Mouse (Mus musculus) spleen, embryonic (tissue): ENCODE data around the gene Plcl2.

ENCODE experiments used
- CTCF ChIA-PET: fragments of 350-600 bp; sonication (Branson Sonifier 250); formaldehyde crosslinking; loops from one replicate; lab custom pipeline; 2022; lab: Charles Lee

Plcl2 gene

GRCm38 (mm10) chr17:50730896-50731295 is 221.7 kb downstream of the Plcl2 start:
- CTCF ChIA-PET, result no interaction called here

DNA sequence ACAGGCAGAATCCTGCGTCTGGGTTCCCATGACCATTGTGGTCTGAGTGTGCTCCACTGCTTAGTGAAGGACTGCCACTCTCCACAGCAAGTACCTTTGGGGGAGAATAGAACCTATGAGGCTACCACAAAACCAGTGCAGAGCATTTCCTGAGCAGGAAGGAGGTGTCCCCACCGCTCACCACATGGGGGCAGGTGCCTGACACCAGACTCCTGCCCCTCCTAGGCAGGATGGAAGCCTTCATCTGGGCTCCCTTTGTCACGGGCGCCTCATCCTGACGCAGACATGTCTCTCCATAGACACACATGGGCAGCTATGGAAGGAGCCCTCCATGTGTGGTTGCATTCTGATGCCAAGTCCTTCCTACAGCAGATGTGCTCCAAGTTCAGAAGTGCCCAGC is 222.7 kb downstream of the Plcl2 start:
- CTCF ChIA-PET, result no interaction called here

DNA sequence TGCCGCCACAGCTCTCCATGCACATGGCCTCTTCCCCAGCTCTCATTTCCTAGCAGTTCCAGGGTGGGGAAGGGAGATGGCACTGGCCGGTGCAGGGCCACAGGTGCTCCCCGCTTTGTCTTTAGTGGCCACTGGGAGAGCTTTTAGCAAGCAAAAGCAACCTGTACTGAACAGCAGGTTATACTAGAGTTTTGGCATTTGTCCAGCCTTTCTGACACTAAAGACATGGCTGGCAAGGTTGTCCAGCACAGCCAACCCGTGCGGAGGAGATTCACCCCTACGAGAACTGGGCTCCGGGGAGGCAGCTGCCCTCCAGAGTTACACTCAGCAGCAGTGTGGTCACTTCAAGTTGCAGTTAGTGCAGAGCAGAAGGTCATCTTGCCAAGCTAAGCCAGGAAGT is 224.2 kb downstream of the Plcl2 start:
- CTCF ChIA-PET, result no interaction called here

DNA sequence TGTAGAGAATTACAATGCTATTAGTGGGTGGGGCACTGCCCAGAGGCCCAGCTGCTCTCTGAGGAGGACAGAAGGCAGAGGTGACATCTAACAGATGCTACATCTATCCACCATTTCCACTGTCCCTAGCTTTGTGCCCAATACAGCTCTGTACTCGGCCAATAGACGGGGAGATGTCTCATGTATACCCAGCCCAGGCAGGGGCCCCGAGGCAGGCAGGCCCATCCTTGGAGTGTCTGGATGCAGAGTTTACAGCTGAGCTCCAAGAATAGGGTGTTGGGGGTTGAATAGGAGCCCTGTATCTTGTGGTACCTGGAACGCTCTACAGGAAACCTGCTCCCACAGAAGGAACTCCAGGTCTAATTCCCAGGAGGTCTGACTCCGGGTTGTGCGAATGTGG is 225.6 kb downstream of the Plcl2 start:
- CTCF ChIA-PET, result no interaction called here

DNA sequence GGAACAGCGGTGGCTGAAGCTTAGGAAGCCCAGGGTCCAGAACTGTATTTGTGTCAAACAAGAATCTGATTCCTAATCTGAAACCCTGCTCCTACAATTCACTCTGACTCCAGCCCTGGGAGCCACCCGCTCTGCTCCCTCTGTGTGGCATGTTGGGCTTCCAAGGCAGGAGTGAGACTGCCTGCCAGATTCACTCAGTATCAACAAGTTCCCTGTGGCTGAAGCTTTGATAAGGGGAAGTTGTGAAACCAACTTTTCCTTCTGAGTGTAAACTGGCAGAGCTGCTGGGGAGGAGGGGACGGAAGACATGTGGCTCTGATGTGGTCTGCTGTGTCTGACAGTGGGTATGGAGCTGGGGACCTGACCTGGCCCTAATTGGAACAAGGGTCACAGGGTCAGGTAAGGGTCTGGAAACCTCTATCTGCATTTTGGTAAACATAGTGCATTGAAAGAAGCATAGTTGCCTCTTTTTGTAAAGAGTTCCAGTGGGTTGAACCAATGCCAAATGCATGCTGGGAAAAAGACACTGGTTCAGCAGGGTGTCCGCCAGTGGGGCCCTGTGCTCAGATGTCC is 226.3 kb downstream of the Plcl2 start:
- CTCF ChIA-PET, result interaction anchor here (0.6 kb wide), 1 partner anchor 61 kb away, joined by 5 read pairs; no protein-coding TSS in a partner anchor

DNA sequence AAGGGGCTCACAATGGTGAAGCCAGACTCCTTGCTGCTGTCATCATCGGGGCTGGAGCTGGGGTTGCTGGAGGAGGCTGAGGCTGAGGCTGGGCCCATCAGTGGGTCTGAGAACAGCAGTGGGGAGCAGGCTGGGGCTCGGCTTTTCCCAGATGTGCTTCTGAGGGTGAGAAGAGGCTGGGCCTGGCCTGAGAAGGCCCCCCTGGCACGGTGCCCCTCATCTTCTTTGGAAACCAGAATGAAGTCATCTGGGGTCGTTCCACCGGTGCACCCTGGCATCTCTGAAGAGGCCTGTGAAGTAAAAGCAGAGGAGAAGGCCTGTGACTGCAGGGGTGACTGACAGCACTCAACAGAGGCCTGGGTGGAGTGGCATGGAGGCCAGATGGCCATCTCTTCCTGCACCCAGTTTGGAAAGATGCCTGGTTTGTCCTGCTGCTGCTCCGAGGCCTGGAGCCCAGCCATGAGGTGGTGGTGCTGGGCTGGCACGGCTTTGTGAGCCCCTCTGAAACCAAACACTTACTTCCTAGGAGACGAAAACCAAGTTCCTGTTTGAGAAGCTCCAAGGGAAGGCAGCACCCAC is 226.8 kb downstream of the Plcl2 start:
- CTCF ChIA-PET, result interaction anchor here (0.6 kb wide), 1 partner anchor 60 kb away, joined by 5 read pairs; no protein-coding TSS in a partner anchor

DNA sequence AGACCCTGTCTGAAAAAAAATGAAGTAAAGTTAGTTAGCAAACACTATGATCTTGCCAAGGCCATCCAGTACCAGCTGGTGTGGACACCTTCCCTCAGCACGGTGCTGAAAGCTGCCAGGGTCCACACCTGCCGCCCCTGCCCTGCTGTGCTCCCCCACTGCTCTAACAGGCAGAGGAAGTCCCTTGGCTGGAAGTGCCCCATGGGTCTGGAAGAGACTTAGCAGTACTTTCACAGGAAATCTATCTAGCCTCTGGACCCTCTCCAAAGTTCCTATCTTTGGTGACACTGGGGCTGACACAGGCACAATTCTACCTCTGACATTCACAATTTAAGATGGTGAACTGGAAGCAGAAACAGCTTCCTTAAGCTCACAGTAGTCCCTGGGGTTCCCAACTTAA is 227.9 kb downstream of the Plcl2 start:
- CTCF ChIA-PET, result no interaction called here
